Mouse (Mus musculus): ENCODE results near the gene Lamtor3. TPM values are rescaled to one million over a fixed set of nuclear protein-coding genes. Genes with fewer than 3 reads are reported as not detected.

Lamtor3 gene
- polyA plus RNA-seq, 1 experiment from 2014 or later: 46.5 TPM

DNA sequence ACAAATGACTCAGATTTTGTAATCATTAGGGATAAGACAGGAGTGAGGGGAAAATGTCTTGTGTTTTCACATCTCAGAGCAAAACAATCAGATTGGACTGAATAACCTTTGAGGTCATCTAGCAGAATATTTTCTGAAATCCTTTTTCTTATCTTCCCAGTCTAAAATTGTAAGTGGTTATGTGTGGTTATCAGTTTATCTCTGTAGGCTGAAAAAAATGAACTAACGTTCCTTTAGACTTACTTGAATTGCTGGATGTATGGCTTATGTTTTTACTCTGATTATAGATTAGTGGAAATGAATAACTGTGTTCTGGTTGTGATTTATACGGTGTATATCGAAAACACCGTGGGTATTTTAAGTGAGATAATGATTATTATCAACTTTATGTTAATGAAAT is 2.3 kb downstream of the Lamtor3 start:
- peaks cover 15% of the 10 kb centered on the region for H3K4me1 ChIP-seq (ENCODE audit: insufficient read depth)
- WGBS (ENCODE audit: insufficient replicate concordance): 73% methylated on average over 4 of the region's 4 CpGs
- no peak for DNase-seq

DNA sequence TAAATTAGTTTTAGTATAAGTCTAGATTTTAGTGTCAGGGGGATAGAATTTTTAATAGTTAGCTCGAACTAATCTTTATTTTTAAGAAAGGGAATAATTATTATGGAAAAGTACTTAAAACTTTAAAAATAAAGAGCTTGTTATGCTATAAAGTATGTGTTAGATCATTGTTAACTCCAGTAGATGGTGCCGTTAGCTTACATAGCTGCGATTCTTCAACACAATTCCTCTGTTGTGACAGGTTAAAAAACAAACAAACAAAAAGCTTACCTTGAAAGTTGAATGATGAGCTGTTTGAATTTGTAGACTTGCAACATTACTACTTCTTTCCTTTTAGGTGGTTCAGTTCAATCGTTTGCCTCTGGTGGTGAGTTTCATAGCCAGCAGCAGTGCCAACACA is 8.7 kb downstream of the Lamtor3 start:
- Histone ChIP-seq H3K27ac (ENCODE audit: low read depth) (no peak overlapping the region), H3K9me3 (ENCODE audit: low read length) (no peaks in the 10 kb centered on the region), H3K4me3 (ENCODE audit: low read depth, low read length) (no peak overlapping the region), H3K4me1 (ENCODE audit: insufficient read depth) (no peaks in the 10 kb centered on the region; the same call in 1 of the 2 replicates), H3K9ac (replicated peaks) (no peak overlapping the region), H3K36me3 (replicated peaks; ENCODE audit: insufficient read depth, low read length) (peaks cover 51% of the 10 kb centered on the region), H3K4me2 (ENCODE audit: low read depth, low read length) (no peak overlapping the region), H3K27me3 (ENCODE audit: insufficient read depth, low read length) (no peaks in the 10 kb centered on the region)
- ATAC-seq: no peak
- 89% methylated on average over 4 of the region's 4 CpGs for WGBS (ENCODE audit: insufficient replicate concordance)
- TF ChIP-seq EP300 (IDR thresholded peaks at IDR 0.05; ENCODE audit: low read depth) (no peak), CTCF (IDR thresholded peaks at IDR 0.05; ENCODE audit: low read depth) (peak; percentile 29; the same call in 1 of the 2 replicates)
- no peak for DNase-seq

More for the DNA sequence above, 2.3 kb downstream of the Lamtor3 start:
- Histone ChIP-seq H3K27me3 (ENCODE audit: insufficient read depth, low read length) (no peaks in the 10 kb centered on the region), H3K9me3 (ENCODE audit: low read length) (no peaks in the 10 kb centered on the region), H3K9ac (replicated peaks) (no peak overlapping the region), H3K4me3 (ENCODE audit: low read depth, low read length) (no peak overlapping the region), H3K36me3 (replicated peaks; ENCODE audit: insufficient read depth, low read length) (peaks cover 27% of the 10 kb centered on the region), H3K4me2 (ENCODE audit: low read depth, low read length) (no peak overlapping the region), H3K27ac (ENCODE audit: low read depth) (no peak overlapping the region)
- TF ChIP-seq EP300 (IDR thresholded peaks at IDR 0.05; ENCODE audit: low read depth) (no peak), CTCF (IDR thresholded peaks at IDR 0.05; ENCODE audit: low read depth) (no peak)
- no peak for ATAC-seq

DNA sequence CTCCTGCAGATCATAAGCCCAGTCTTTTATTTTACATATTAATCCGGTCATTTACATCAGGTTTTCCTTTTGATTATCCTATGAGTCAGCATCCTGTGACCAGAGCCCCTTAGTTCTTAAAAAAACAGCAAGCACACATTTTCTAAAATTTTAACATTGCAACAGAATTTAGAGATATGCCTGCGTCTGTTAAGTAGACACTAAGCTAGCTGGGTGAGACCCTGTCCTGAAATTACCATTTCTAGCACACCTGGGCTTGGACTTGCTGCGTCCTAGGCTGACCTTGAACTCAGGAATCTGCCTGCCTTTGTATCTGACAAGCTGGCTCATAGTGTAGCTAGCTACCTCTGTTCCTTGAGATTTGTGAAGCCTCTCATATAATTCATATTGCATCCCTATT is 11.6 kb downstream of the Lamtor3 start:
- no peak overlapping the region for H3K27ac ChIP-seq (ENCODE audit: low read depth)
- H3K36me3 ChIP-seq (replicated peaks; ENCODE audit: insufficient read depth, low read length): peaks cover 60% of the 10 kb centered on the region
- H3K27me3 ChIP-seq (ENCODE audit: insufficient read depth, low read length): no peaks in the 10 kb centered on the region

DNA sequence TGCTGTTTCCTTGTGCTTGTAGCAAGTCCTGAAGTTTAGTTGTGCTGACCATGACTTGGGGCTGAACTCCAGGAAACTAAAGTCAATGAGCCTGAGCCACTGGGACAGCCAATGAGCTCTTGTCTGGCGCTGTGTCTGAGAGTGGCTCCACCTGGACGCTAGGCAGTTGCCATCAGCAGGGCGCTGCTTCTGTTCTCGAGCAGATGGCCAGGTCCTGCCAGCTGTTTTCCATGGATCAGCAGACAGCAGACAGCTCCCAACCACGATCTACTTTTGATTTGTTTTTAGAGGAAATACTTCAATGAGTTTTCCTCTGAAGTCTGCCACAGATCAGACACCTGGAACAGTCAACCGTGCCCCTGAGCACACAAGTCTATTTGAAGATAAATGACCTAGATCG is 14.4 kb downstream of the Lamtor3 start:
- Histone ChIP-seq H3K9me3 (ENCODE audit: low read length) (no peaks in the 10 kb centered on the region), H3K4me1 (ENCODE audit: insufficient read depth) (no peaks in the 10 kb centered on the region; the same call in 1 of the 2 replicates), H3K27ac (ENCODE audit: low read depth) (no peak overlapping the region), H3K9ac (replicated peaks) (no peak overlapping the region), H3K4me3 (ENCODE audit: low read depth, low read length) (no peak overlapping the region), H3K36me3 (replicated peaks; ENCODE audit: insufficient read depth, low read length) (peaks cover 59% of the 10 kb centered on the region), H3K27me3 (ENCODE audit: insufficient read depth, low read length) (no peaks in the 10 kb centered on the region), H3K4me2 (ENCODE audit: low read depth, low read length) (no peak overlapping the region)
- DNase-seq (no peak), ATAC-seq (no peak)
- TF ChIP-seq CTCF (IDR thresholded peaks at IDR 0.05; ENCODE audit: low read depth) (no peak), EP300 (IDR thresholded peaks at IDR 0.05; ENCODE audit: low read depth) (no peak)
- 79% methylated on average over 7 of the region's 7 CpGs for WGBS (ENCODE audit: insufficient replicate concordance)

More for the DNA sequence above, 11.6 kb downstream of the Lamtor3 start:
- H3K4me2 ChIP-seq (ENCODE audit: low read depth, low read length): no peak overlapping the region
- no peak for DNase-seq
- 81% methylated on average over 3 of the region's 3 CpGs for WGBS (ENCODE audit: insufficient replicate concordance)
- no peak for ATAC-seq
- no peak overlapping the region for H3K4me3 ChIP-seq (ENCODE audit: low read depth, low read length)
- H3K4me1 ChIP-seq (ENCODE audit: insufficient read depth): no peaks in the 10 kb centered on the region; the same call in 1 of the 2 replicates
- no peaks in the 10 kb centered on the region for H3K9me3 ChIP-seq (ENCODE audit: low read length)
- H3K9ac ChIP-seq (replicated peaks): no peak overlapping the region
- no peak for TF ChIP-seq CTCF (IDR thresholded peaks at IDR 0.05; ENCODE audit: low read depth)
- no peak for TF ChIP-seq EP300 (IDR thresholded peaks at IDR 0.05; ENCODE audit: low read depth)

DNA sequence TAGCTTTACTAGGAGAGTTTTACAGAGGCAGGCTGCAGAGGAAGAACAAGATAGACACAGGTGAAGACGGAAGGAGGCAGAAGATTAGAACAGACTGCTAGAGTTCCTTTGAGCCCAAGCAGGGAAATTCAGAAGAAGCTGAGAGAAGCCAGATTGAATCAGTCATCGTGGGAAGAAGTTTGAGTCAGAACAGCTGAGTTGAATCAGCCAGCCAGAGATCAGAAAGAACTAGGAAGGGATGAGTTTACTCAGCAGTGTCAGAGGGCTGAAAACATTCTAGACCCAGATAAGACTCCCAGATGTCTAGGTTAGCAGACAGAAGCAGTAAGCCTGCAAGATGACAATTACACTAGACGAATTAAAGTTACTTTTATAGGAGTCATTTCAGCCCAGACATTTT is 15.7 kb downstream of the Lamtor3 start:
- TF ChIP-seq EP300 (IDR thresholded peaks at IDR 0.05; ENCODE audit: low read depth) (no peak), CTCF (IDR thresholded peaks at IDR 0.05; ENCODE audit: low read depth) (no peak)
- Histone ChIP-seq H3K4me1 (ENCODE audit: insufficient read depth) (peaks cover 2% of the 10 kb centered on the region; the same call in 1 of the 2 replicates), H3K9ac (replicated peaks) (no peak overlapping the region), H3K4me3 (ENCODE audit: low read depth, low read length) (no peak overlapping the region), H3K9me3 (ENCODE audit: low read length) (no peaks in the 10 kb centered on the region), H3K27ac (ENCODE audit: low read depth) (no peak overlapping the region), H3K36me3 (replicated peaks; ENCODE audit: insufficient read depth, low read length) (peaks cover 58% of the 10 kb centered on the region), H3K27me3 (ENCODE audit: insufficient read depth, low read length) (no peaks in the 10 kb centered on the region), H3K4me2 (ENCODE audit: low read depth, low read length) (no peak overlapping the region)
- ATAC-seq (no peak), DNase-seq (no peak)
- 64% methylated on average over 3 of the region's 3 CpGs for WGBS (ENCODE audit: insufficient replicate concordance)

DNA sequence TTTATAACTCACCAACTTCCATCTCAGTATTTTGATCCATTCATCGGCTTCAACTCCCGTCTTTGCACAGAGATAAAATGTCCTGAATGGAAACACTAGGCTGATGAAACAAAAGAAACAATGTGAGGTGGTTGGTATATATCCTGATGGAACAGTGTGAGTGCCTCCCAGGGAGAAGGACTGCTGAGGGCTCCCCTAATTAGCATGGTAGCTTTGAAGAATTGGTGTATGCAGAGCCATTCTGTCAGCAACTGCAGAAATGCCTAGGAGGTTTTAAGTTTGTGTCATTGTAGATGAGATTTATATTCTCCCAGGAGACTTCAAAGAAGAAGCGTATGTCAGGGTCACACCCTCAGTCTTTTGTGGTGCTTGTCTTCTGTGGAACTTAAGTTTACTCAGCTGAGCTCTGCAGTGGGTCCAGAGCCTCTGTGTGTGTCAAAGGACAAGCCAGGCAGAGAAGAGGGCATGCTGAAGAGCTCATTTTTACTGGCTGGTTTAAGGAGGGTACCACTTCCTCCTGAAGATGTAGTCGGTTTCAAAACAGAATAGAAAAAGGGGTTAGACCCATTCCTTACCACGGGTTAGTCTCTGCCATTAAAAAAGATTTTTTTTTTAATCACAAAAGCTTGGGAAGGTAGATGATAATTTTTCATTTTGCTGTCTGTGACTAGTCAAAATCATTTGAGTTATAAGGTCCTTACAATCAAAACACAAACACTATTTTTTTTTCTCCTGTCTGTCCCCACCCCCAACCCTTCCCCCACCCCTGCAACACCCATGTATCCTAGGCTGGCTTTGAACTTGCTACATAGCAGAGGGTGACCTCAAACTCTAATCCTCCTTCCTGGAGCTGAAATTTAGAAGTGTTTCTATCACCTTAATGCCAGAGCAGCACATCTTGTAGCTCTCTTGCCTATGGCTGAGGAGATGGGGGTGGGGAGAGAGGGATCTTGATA is 17.5 kb downstream of the Lamtor3 start:
- TF ChIP-seq EP300 (IDR thresholded peaks at IDR 0.05; ENCODE audit: low read depth) (no peak), CTCF (IDR thresholded peaks at IDR 0.05; ENCODE audit: low read depth) (no peak)
- Histone ChIP-seq H3K9me3 (ENCODE audit: low read length) (no peaks in the 10 kb centered on the region), H3K27ac (ENCODE audit: low read depth) (no peak overlapping the region), H3K4me2 (ENCODE audit: low read depth, low read length) (no peak overlapping the region), H3K27me3 (ENCODE audit: insufficient read depth, low read length) (no peaks in the 10 kb centered on the region), H3K4me3 (ENCODE audit: low read depth, low read length) (no peak overlapping the region), H3K4me1 (ENCODE audit: insufficient read depth) (peaks cover 11% of the 10 kb centered on the region), H3K36me3 (replicated peaks; ENCODE audit: insufficient read depth, low read length) (peaks cover 56% of the 10 kb centered on the region), H3K9ac (replicated peaks) (no peak overlapping the region)
- WGBS (ENCODE audit: insufficient replicate concordance): 69% methylated on average over 5 of the region's 5 CpGs
- ATAC-seq (no peak), DNase-seq (no peak)
